Mouse (Mus musculus) cerebellum, adult 11 months (tissue): ENCODE results near the gene Tex37.

ENCODE experiments used
- DNase-seq: peaks from one replicate; pipeline ENCODE4 v3.0.0; 2022

The Tex37 gene

DNA sequence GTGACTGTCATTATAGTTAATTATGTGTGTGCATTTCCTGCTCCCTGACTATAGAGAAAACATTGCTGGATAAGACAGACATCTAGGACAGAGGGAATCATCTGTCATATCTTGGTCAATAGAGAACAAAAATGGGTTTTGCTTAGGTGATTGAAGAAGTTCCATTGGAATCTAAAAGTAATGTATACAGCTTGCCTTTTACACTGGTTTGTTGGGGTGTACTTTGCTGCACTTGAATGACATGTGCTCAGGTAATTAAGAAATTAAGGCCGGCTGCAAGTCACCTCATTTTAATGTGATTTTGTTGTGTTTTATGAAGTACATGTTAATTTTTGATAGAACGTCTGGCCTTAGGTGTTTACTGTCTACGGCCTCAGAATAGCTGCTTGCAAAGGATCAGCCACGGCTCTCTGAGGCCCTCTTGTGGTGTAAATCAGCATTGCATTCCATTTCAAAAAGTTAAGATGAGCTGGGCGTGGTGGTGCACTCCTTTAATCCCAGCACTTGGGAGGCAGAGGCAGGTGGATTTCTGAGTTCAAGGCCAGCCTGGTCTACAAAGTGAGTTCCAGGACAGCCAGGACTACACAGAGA is 37.9 kb downstream of the Tex37 start:
- peak; percentile 74 for DNase-seq

DNA sequence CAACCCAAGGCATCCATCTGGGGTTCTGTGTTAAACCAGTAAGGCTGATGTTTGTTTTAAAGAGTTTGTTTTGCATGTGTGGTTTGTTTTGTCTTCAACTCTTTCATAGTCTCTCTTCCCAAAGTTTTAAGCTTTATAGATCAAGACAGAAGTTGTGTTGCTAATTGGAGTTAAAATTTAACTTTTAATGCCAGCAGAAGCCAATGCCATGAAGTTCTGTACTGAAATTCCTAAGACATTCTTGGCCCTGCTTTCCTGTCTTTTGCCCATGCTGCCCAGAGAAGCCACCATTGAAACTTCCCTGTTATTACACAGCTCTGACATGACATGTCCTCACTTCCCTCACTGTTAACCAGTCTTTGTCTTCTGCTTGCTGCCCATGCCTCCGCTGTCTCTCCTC is 43.7 kb downstream of the Tex37 start:
- no peak for DNase-seq

DNA sequence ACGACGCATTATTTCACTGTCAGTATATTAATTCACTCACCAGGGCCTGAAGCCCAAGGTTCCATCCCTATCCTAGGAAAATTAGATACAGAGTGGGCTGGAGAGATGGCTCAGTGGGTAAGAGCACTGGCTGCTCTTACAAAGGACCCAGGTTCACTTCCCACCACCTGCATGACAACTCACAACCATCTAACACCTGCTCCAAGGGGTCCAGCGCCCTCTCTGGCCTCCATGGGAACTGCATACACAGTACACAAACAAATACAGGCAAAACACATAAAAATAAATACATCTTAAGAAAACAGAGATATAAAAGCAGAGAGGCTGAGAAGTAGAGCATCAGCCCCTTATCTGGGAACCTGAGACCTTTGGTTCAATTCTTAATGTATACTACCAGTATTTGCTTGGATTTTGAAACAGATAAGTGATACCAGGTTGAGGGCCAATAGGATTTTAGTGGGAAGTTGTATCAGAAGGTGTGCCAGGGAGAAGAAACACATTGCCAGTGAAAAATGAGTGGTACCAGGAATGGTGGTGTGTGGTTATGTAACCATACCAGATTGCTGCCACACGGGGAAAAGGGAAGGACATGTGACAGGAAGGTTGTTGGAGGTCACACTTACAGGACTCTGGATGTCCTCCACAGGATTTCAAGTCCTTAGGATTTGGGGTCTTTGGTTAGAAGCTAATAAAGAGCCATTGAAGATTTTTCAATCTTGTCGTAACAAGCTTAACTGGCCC is 44.5 kb downstream of the Tex37 start:
- no peak for DNase-seq

DNA sequence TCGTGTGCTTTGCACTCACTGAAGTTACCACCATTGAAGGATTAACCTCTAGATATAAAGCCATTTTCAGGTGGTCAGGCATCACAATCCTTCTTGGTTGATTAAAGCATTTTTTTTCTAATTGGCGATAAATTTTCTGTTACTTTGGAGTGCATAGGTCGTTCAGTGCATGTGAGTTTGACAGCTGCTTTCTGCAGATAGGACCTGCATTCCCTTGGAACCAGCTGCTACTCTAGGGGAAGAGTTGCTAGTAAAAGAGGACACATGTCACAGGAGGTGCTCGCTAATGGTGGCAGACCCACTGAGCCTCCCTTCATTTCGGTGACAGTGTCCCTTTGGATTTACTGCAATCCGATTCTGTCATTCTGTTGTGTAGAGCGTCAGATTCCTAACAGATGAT is 46.2 kb downstream of the Tex37 start:
- DNase-seq: no peak

DNA sequence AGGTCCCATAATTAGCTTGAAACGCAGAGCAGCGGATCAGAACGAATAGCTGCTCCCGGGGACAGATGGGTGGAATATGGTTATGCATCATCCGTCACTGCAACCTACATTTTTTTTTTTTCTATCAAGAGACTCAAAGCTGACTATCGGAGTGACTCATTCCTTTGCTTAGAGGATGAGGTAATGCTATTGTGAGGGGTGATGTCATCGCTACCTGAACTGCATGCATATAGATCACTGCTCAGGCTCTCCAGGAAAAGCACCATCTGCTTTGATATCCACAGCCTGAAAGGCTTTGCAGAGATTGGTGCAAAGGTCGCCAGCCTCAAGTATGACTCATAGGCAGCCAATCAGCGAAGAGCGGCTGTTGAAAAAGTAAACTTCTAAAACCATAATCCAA is 46.6 kb downstream of the Tex37 start:
- peak; percentile 46 for DNase-seq

DNA sequence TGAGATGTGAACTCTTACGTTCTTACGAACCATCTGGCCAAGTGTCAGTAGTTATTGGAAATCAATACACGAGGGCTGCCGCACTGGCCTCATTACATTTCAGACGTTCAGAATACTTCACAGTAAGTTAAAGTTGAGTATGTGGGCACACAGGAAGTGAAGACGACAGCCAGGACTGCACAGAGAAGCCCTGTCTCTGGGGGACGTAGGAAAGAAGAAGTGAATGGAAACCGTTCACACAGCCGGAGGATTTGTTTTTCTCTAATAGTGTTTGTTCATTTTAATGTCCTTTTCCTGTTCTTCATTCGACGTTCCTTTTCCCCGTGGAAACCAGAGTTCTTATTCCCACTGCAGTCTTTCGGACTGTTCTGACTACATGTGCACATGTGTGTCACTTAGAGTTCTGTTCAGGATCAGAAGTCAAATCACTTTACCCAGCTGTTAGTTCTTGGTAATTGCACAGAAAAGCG is 47.2 kb downstream of the Tex37 start:
- DNase-seq: no peak

DNA sequence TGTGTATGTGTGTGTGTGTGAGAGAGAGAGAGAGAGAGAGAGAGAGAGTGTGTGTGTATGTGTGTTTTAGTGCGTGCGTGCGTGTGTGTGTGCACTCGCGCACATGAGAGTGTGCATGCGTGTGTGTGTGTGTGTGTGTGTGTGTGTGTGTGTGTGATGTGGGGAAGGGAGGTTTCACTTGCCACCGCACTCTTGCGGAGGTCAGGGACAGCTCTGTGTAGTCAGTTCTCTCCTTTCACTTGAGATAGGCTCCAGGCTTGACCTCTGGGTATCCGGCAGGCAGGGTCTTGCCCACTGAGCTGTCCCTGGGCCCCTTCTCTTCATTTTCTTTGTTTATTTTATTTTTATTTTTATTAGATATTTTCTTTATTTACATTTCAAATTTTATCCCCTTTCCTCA is 51.4 kb downstream of the Tex37 start:
- DNase-seq: no peak

DNA sequence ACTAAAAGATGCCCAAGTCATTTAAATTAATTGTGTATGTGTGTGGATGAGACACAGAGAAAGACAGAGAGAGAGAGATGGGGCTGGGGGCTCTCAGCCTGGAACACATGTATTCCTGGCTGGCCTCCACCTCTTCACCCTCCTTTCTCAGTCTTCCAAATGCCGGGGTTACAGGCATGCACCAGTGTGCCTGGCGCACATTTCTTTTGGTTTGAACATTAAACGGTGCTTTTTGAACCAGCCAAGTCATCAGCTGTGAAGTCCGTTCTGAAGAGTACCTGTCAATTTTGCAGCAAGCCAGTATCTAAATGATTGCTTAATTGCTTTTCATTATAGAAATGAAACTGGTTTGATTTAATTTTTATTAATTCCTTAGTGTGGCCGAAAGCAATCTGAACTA is 52.0 kb downstream of the Tex37 start:
- no peak for DNase-seq

DNA sequence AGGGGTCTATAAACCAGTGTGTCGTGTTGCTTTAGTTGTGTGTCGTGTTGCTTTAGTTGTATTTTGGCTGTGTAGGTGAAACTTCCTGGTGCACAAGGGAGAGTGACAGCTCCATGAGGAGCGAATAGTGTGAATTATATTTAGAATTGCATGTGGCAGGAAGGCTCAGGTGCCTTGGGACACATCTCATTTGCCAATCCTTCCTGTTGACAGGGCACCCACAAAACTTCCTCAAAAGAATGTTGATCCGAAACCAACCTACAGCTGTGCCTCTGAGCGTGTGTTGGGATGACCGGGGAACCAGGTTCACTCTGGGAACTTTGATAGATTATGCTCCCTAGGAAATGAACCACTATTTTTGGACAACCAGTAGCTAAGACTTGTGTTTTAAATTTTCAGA is 54.4 kb downstream of the Tex37 start:
- DNase-seq: no peak
